Mouse (Mus musculus): ENCODE results near the gene Cort. TPM values are rescaled to one million over a fixed set of nuclear protein-coding genes. Genes with fewer than 3 reads are reported as not detected.
"Not testable (repeated sequence)": the region's sequence is repeated elsewhere in the genome, so short reads cannot be mapped to it uniquely, and the experiment has no call there.

The Cort gene
- polyA plus RNA-seq, 1 experiment from 2014 or later = not detected

- H3K9me3 ChIP-seq (replicated peaks; ENCODE audit: control insufficient read depth, low read length) = no peaks in the 10 kb centered on the region
- H3K27ac ChIP-seq (replicated peaks; ENCODE audit: low read depth, low read length) = no peak within 1 kb of the TSS
- no peaks in the 10 kb centered on the region for H3K27me3 ChIP-seq (ENCODE audit: control insufficient read depth, insufficient read depth, low read length)
- DNase-seq (ENCODE audit: low spot score) = peak; percentile 98
- WGBS = under 1% methylated on average over 35 of the region's 35 CpGs
- no peaks in the 10 kb centered on the region for H3K36me3 ChIP-seq (replicated peaks; ENCODE audit: control insufficient read depth, insufficient read depth, low read depth, low read length)
- peak; percentile 76 for ATAC-seq (replicated peaks; ENCODE audit: insufficient number of reproducible peaks, low FRiP score, low TSS enrichment, low read depth)
- no peaks in the 10 kb centered on the region; the same call in 1 of the 2 replicates for H3K4me1 ChIP-seq (ENCODE audit: control insufficient read depth, insufficient read depth, low read length)
- peak within 1 kb of the TSS; percentile 75 for H3K9ac ChIP-seq (replicated peaks; ENCODE audit: low read length)
- H3K4me2 ChIP-seq (ENCODE audit: low read depth, low read length) = peak within 1 kb of the TSS; percentile 83
- peak within 1 kb of the TSS; percentile 70 for H3K4me3 ChIP-seq (ENCODE audit: low read depth, low read length)
These were observed 22.5 kb downstream of the Cort start, which contains the start of gene Dffa for GRCm38 (mm10) chr4:149103875-149104561. Dffa (plus strand) TSS chr4:149104146.

DNA sequence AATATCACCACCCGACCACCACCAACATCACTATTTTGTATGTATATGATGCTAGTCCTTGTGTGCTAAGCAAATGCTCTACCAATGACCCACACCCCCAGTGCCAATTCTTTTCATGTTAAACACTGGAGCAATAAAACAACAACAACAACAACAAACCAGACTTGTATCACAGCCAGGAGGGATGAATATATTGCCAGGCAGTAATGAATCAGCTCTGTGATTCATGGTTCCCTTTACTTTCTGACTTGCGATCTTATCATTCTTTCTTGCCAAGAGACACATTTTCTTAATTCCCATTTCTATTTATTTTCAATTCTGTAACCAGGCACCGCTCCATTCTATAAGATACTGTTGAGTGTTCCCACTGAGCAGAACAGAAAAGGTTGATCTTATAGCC is 25.1 kb downstream of the Cort start:
- H3K27me3 ChIP-seq (ENCODE audit: control insufficient read depth, insufficient read depth, low read length) = no peaks in the 10 kb centered on the region

GRCm38 (mm10) chr4:149100449-149100848 is 26.1 kb downstream of the Cort start:
- not testable (repeated sequence) for H3K27me3 ChIP-seq (ENCODE audit: control insufficient read depth, insufficient read depth, low read length); H3K4me2 ChIP-seq (ENCODE audit: low read depth, low read length); ATAC-seq (replicated peaks; ENCODE audit: insufficient number of reproducible peaks, low FRiP score, low TSS enrichment, low read depth); DNase-seq (ENCODE audit: low spot score); H3K4me3 ChIP-seq (ENCODE audit: low read depth, low read length); H3K9ac ChIP-seq (replicated peaks; ENCODE audit: low read length); H3K36me3 ChIP-seq (replicated peaks; ENCODE audit: control insufficient read depth, insufficient read depth, low read depth, low read length); H3K9me3 ChIP-seq (replicated peaks; ENCODE audit: control insufficient read depth, low read length); H3K27ac ChIP-seq (replicated peaks; ENCODE audit: low read depth, low read length); H3K4me1 ChIP-seq (ENCODE audit: control insufficient read depth, insufficient read depth, low read length)
- 84% methylated on average over 12 of the region's 12 CpGs for WGBS

More for the DNA sequence above, 25.1 kb downstream of the Cort start:
- DNase-seq (ENCODE audit: low spot score) = no peak
- Histone ChIP-seq H3K9ac (replicated peaks; ENCODE audit: low read length) (no peak overlapping the region), H3K4me2 (ENCODE audit: low read depth, low read length) (no peak overlapping the region), H3K4me1 (ENCODE audit: control insufficient read depth, insufficient read depth, low read length) (no peaks in the 10 kb centered on the region; the same call in 1 of the 2 replicates), H3K4me3 (ENCODE audit: low read depth, low read length) (no peak overlapping the region), H3K36me3 (replicated peaks; ENCODE audit: control insufficient read depth, insufficient read depth, low read depth, low read length) (no peaks in the 10 kb centered on the region), H3K27ac (replicated peaks; ENCODE audit: low read depth, low read length) (no peak overlapping the region), H3K9me3 (replicated peaks; ENCODE audit: control insufficient read depth, low read length) (no peaks in the 10 kb centered on the region)
- 84% methylated on average over 3 of the region's 3 CpGs for WGBS
- ATAC-seq (replicated peaks; ENCODE audit: insufficient number of reproducible peaks, low FRiP score, low TSS enrichment, low read depth) = no peak

DNA sequence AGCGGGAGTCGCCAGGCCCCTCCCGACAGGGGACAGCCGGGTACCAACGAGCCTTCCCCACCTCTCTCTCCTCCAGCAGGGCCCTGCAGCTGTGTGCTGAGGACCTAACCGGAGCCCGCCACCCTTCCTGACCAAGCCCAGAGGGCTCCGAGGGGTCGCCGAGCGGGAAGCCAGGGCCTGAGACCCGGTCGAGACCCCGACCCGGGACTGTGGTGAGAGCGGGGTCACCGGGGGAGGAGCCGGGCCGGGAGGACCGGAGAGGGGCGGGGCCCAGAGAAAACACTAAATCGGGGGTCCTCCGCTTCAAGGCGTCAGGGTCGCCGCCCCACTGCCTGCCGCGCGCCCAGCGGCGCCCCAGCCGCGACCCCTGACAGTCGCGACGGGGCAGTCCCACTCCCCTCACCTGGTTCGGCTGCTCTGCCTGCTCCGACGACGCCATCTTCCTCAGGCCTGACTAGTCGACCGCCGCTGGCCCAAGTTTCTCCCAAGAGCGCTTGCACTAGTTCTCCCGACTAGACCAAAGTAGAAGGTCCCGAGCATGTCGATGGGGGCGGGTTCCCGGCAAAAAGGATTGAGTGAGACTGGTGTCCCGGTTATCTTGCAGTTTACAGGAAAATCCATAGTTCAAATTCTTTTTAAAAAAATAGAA is 27.1 kb downstream of the Cort start, which contains the start of gene Pex14:
Gene Pex14 (minus strand): TSS at position 508 of the 649 bp plus-strand sequence.
- Histone ChIP-seq H3K9ac (replicated peaks; ENCODE audit: low read length) (peak within 1 kb of the TSS; percentile 88), H3K4me1 (ENCODE audit: control insufficient read depth, insufficient read depth, low read length) (no peaks in the 10 kb centered on the region), H3K27me3 (ENCODE audit: control insufficient read depth, insufficient read depth, low read length) (no peaks in the 10 kb centered on the region), H3K36me3 (replicated peaks; ENCODE audit: control insufficient read depth, insufficient read depth, low read depth, low read length) (no peaks in the 10 kb centered on the region), H3K9me3 (replicated peaks; ENCODE audit: control insufficient read depth, low read length) (no peaks in the 10 kb centered on the region), H3K4me2 (ENCODE audit: low read depth, low read length) (peak within 1 kb of the TSS; percentile 90), H3K4me3 (ENCODE audit: low read depth, low read length) (peak within 1 kb of the TSS; percentile 66), H3K27ac (replicated peaks; ENCODE audit: low read depth, low read length) (0 out of 2 replicates have a peak within 1 kb of the TSS, but pooled peaks have one; percentile 1)
- 0% methylated on average over 33 of the region's 50 CpGs for WGBS
- ATAC-seq (replicated peaks; ENCODE audit: insufficient number of reproducible peaks, low FRiP score, low TSS enrichment, low read depth) (peak; percentile 81), DNase-seq (ENCODE audit: low spot score) (peak; percentile 95)

DNA sequence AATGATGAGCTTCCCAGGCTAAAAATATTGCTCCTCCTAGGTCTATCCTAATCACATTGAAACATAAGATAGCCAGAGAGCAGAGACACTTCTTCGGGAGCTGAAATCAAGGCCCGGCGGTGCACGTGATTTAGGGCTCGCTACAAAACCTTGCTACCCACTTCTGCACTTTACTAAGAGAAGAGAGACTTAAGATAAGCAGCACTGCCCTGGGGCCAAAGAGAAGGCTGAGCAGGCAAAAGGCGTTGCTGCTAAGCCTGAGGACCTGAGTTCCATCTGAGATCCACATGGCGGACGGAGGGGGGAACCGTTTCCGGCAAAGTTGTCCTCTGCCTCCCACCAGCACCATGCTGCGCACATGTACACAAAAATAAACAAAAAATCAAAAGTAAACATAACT is 28.0 kb downstream of the Cort start:
- no peak for ATAC-seq (replicated peaks; ENCODE audit: insufficient number of reproducible peaks, low FRiP score, low TSS enrichment, low read depth)
- Histone ChIP-seq H3K27me3 (ENCODE audit: control insufficient read depth, insufficient read depth, low read length) (no peaks in the 10 kb centered on the region), H3K36me3 (replicated peaks; ENCODE audit: control insufficient read depth, insufficient read depth, low read depth, low read length) (no peaks in the 10 kb centered on the region; the same call in 1 of the 2 replicates), H3K9ac (replicated peaks; ENCODE audit: low read length) (peak overlapping the region; percentile 88), H3K4me1 (ENCODE audit: control insufficient read depth, insufficient read depth, low read length) (no peaks in the 10 kb centered on the region), H3K4me3 (ENCODE audit: low read depth, low read length) (peak overlapping the region; percentile 66), H3K4me2 (ENCODE audit: low read depth, low read length) (peak overlapping the region; percentile 90), H3K27ac (replicated peaks; ENCODE audit: low read depth, low read length) (no peak overlapping the region), H3K9me3 (replicated peaks; ENCODE audit: control insufficient read depth, low read length) (no peaks in the 10 kb centered on the region)
- no peak for DNase-seq (ENCODE audit: low spot score)
- WGBS = 13% methylated on average over 11 of the region's 11 CpGs

- H3K27ac ChIP-seq (replicated peaks; ENCODE audit: low read depth, low read length) = no peak overlapping the region
- ATAC-seq (replicated peaks; ENCODE audit: insufficient number of reproducible peaks, low FRiP score, low TSS enrichment, low read depth) (no peak), DNase-seq (ENCODE audit: low spot score) (no peak)
- H3K36me3 ChIP-seq (replicated peaks; ENCODE audit: control insufficient read depth, insufficient read depth, low read depth, low read length) = no peaks in the 10 kb centered on the region; the same call in 1 of the 2 replicates
- WGBS = 81% methylated on average over 3 of the region's 3 CpGs
- H3K4me2 ChIP-seq (ENCODE audit: low read depth, low read length) = peak overlapping the region; percentile 4; the same call in 1 of the 2 replicates
- H3K4me1 ChIP-seq (ENCODE audit: control insufficient read depth, insufficient read depth, low read length) = no peaks in the 10 kb centered on the region
- H3K9ac ChIP-seq (replicated peaks; ENCODE audit: low read length) = no peak overlapping the region
- no peaks in the 10 kb centered on the region for H3K9me3 ChIP-seq (replicated peaks; ENCODE audit: control insufficient read depth, low read length)
- no peaks in the 10 kb centered on the region for H3K27me3 ChIP-seq (ENCODE audit: control insufficient read depth, insufficient read depth, low read length)
- no peak overlapping the region for H3K4me3 ChIP-seq (ENCODE audit: low read depth, low read length)
These were observed 28.6 kb downstream of the Cort start for GRCm38 (mm10) chr4:149097956-149098355.

GRCm38 (mm10) chr4:149091364-149091763 is 35.2 kb downstream of the Cort start:
- H3K4me3 ChIP-seq (ENCODE audit: low read depth, low read length) = no peak overlapping the region
- no peaks in the 10 kb centered on the region for H3K27me3 ChIP-seq (ENCODE audit: control insufficient read depth, insufficient read depth, low read length)
- no peaks in the 10 kb centered on the region for H3K4me1 ChIP-seq (ENCODE audit: control insufficient read depth, insufficient read depth, low read length)
- no peak overlapping the region for H3K4me2 ChIP-seq (ENCODE audit: low read depth, low read length)
- no peaks in the 10 kb centered on the region; the same call in 1 of the 2 replicates for H3K36me3 ChIP-seq (replicated peaks; ENCODE audit: control insufficient read depth, insufficient read depth, low read depth, low read length)
- no peak overlapping the region for H3K27ac ChIP-seq (replicated peaks; ENCODE audit: low read depth, low read length)
- no peaks in the 10 kb centered on the region for H3K9me3 ChIP-seq (replicated peaks; ENCODE audit: control insufficient read depth, low read length)
- 88% methylated on average over 8 of the region's 8 CpGs for WGBS
- ATAC-seq (replicated peaks; ENCODE audit: insufficient number of reproducible peaks, low FRiP score, low TSS enrichment, low read depth) (no peak), DNase-seq (ENCODE audit: low spot score) (no peak)
- H3K9ac ChIP-seq (replicated peaks; ENCODE audit: low read length) = no peak overlapping the region

DNA sequence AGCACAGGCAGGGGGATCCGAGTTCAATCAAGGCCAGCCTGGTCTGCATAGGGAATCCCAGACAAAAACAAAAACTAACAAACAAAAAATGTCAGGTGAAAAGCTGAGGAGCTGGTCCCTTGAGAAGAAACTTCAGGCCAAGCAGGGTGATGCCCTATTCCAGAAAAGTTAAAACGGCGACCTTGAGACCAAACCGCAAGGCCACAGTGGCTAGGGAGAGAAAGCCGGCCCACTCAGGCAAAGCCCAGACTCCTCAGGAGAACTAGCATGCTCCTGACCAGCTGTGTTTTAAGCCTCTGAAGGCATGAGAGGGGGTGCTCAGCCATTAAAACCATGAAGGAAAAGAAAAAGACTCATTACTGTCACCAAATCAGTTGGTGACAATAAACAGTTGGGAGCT is 41.2 kb downstream of the Cort start:
- Histone ChIP-seq H3K4me2 (ENCODE audit: low read depth, low read length) (no peak overlapping the region), H3K4me1 (ENCODE audit: control insufficient read depth, insufficient read depth, low read length) (no peaks in the 10 kb centered on the region), H3K27me3 (ENCODE audit: control insufficient read depth, insufficient read depth, low read length) (no peaks in the 10 kb centered on the region), H3K36me3 (replicated peaks; ENCODE audit: control insufficient read depth, insufficient read depth, low read depth, low read length) (no peaks in the 10 kb centered on the region), H3K9ac (replicated peaks; ENCODE audit: low read length) (no peak overlapping the region), H3K9me3 (replicated peaks; ENCODE audit: control insufficient read depth, low read length) (no peaks in the 10 kb centered on the region), H3K4me3 (ENCODE audit: low read depth, low read length) (no peak overlapping the region), H3K27ac (replicated peaks; ENCODE audit: low read depth, low read length) (no peak overlapping the region)
- ATAC-seq (replicated peaks; ENCODE audit: insufficient number of reproducible peaks, low FRiP score, low TSS enrichment, low read depth) = no peak
- 82% methylated on average over 5 of the region's 5 CpGs for WGBS
- no peak for DNase-seq (ENCODE audit: low spot score)
